8 mouse cellular contexts compared by ENCODE assay signal in the genomic region with DNA sequence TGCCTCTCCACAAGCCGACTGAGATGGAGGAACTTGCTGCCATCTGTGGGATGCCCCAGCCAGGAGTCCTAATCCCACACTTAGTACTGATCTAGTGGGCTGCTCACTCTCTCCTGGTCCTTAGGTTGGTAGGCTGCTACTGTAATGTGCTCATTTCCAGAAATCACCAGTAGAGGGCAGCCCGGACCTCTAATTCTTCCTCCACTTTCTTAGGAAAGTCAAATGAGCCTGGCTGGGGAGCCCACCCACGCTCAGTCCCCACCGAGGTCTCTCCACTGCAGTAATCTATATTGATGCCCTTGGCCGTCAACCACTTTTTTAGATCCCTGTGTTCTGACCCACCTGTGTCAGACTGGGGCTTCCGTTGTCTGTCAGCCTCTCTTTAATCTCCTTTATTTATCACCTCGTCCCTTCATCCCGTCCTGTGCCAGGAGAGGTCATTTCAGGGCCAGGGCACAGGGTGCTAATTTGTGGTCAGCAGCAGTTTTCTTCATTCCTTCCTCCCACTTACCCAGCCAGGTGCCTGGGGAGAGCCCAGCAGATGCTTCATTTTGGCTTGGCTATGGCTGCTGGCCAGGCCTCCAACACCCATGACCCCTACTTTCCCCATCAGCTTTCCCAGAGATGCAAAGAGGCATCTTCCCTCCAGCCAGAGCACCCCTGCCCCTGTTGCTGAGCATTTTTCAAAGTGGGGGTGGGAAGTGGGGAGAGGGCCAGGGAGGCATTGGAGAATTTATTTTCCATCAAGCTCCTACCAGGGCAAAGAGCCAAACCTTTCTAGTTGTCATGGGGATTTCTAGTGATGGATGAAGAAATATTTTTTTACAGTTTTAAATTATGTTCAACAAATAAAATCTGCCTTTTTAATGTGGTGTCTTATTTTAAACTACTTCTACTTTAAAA. TPM values are rescaled to one million over a fixed set of nuclear protein-coding genes. Genes with fewer than 3 reads are reported as not detected.
DNase-seq lines count a peak whose midpoint lies in the region; ATAC-seq and TF ChIP-seq lines count a peak whose summit lies in the region.

No protein-coding gene starts in this region.

- H3K27me3 ChIP-seq in MEL (ENCODE audit: control insufficient read depth in 1 of 2, insufficient read depth in 2 of 2, low read length in 2 of 2), result no peaks in the 10 kb centered on the region
- peaks cover 3% of the 10 kb centered on the region for H3K27me3 ChIP-seq in limb, embryonic 11.5 days (ENCODE audit: control insufficient read depth, insufficient read depth, low read length)
- no peaks in the 10 kb centered on the region for H3K27me3 ChIP-seq in midbrain, embryonic 16.5 days (ENCODE audit: control insufficient read depth, insufficient read depth, low read depth, low read length)

- no peak for TF ChIP-seq EP300 in MEL (IDR thresholded peaks at IDR 0.05; ENCODE audit: low read depth in 1 of 2, low read length in 2 of 2)

- H3K4me2 ChIP-seq in limb, embryonic 11.5 days (ENCODE audit: low read depth, severe bottlenecking), result no peak overlapping the region
- H3K4me2 ChIP-seq in midbrain, embryonic 16.5 days (ENCODE audit: low read length), result no peak overlapping the region

- H3K79me2 ChIP-seq in MEL (ENCODE audit: control insufficient read depth, insufficient read depth, low read length, poor library complexity), result no peaks in the 10 kb centered on the region

- H3K36me3 ChIP-seq in MEL (ENCODE audit: control insufficient read depth in 1 of 2, insufficient read depth in 2 of 2, low read length in 2 of 2), result no peaks in the 10 kb centered on the region
- H3K36me3 ChIP-seq in limb, embryonic 11.5 days (ENCODE audit: control insufficient read depth, insufficient read depth, low read length), result no peaks in the 10 kb centered on the region
- H3K36me3 ChIP-seq in midbrain, embryonic 16.5 days (ENCODE audit: control insufficient read depth, insufficient read depth, low read length), result peaks cover 3% of the 10 kb centered on the region; the same call in 1 of the 2 replicates

- TF ChIP-seq POLR2A in MEL (IDR thresholded peaks at IDR 0.05; ENCODE audit: control insufficient read depth in 1 of 2, insufficient read depth in 1 of 2, low read depth in 1 of 2, low read length in 2 of 2, poor library complexity in 1 of 2), result no peak
- TF ChIP-seq POLR2A in cortical plate, adult 2 months (IDR thresholded peaks at IDR 0.05; ENCODE audit: extremely low read depth, insufficient read depth, low read length), result no peak

- peak; percentile 73 for TF ChIP-seq RAD21 in MEL (IDR thresholded peaks at IDR 0.05; ENCODE audit: low read depth, low read length)

- H3K4me3 ChIP-seq in MEL (ENCODE audit: control insufficient read depth in 1 of 2, insufficient read depth in 1 of 2, low read depth in 2 of 2, low read length in 2 of 2), result no peak overlapping the region
- H3K4me3 ChIP-seq in cortical plate, adult 2 months (ENCODE audit: insufficient read depth, low read length), result no peak overlapping the region
- no peak overlapping the region for H3K4me3 ChIP-seq in limb, embryonic 11.5 days (ENCODE audit: low read depth, low read length)
- no peak overlapping the region for H3K4me3 ChIP-seq in midbrain, embryonic 16.5 days (ENCODE audit: low read depth, low read length)

- H3K4me1 ChIP-seq in MEL (ENCODE audit: control insufficient read depth in 1 of 2, insufficient read depth in 2 of 2, low read length in 2 of 2), result no peaks in the 10 kb centered on the region
- peaks cover 8% of the 10 kb centered on the region for H3K4me1 ChIP-seq in cortical plate, adult 2 months (ENCODE audit: control insufficient read depth, insufficient read depth, low read length)
- H3K4me1 ChIP-seq in limb, embryonic 11.5 days (ENCODE audit: control insufficient read depth, insufficient read depth, low read length), result no peaks in the 10 kb centered on the region
- peaks cover 18% of the 10 kb centered on the region for H3K4me1 ChIP-seq in midbrain, embryonic 16.5 days (ENCODE audit: control insufficient read depth, insufficient read depth, low read length)

- peak; percentile 53 to 75 (median 60) for TF ChIP-seq CTCF in MEL (IDR thresholded peaks at IDR 0.05 in 2 of 3, conservative IDR thresholded peaks at IDR 0.05 in 1 of 3; ENCODE audit: control insufficient read depth in 1 of 3, insufficient read depth in 1 of 3, low read depth in 2 of 3, low read length in 3 of 3, poor library complexity in 1 of 3, severe bottlenecking in 1 of 3)
- peak; percentile 65 for TF ChIP-seq CTCF in cortical plate, adult 2 months (IDR thresholded peaks at IDR 0.05; ENCODE audit: extremely low read depth, insufficient read depth, low read length)

- no peak overlapping the region for H3K9ac ChIP-seq in MEL (ENCODE audit: control insufficient read depth, low read depth, low read length, poor library complexity, severe bottlenecking)
- H3K9ac ChIP-seq in limb, embryonic 11.5 days (ENCODE audit: low read length), result no peak overlapping the region
- H3K9ac ChIP-seq in midbrain, embryonic 16.5 days (ENCODE audit: low read depth, low read length), result no peak overlapping the region

- peak; percentile 26 for DNase-seq in 3134 (ENCODE audit: extremely low read depth, insufficient read length, low spot score)
- DNase-seq in MEL (ENCODE audit: low read depth, low spot score), result peak; percentile 64
- DNase-seq in gastrocnemius, postnatal 10 days, result peak; percentile 73
- DNase-seq in kidney, adult 18-20 months, result peak; percentile 77
- peak; percentile 88 for DNase-seq in limb, embryonic 11.5 days (ENCODE audit: low spot score)
- DNase-seq in testis, postnatal 10 days (ENCODE audit: low spot score), result peak; percentile 83

- no peaks in the 10 kb centered on the region for H3K9me3 ChIP-seq in MEL (replicated peaks; ENCODE audit: insufficient read depth, low read length)
- no peaks in the 10 kb centered on the region for H3K9me3 ChIP-seq in limb, embryonic 11.5 days (ENCODE audit: control insufficient read depth, low read length)
- no peaks in the 10 kb centered on the region for H3K9me3 ChIP-seq in midbrain, embryonic 16.5 days (replicated peaks; ENCODE audit: control insufficient read depth, low read length, poor library complexity, severe bottlenecking)

- no peak overlapping the region for H3K27ac ChIP-seq in MEL (ENCODE audit: control insufficient read depth, low read depth, low read length)
- H3K27ac ChIP-seq in cortical plate, adult 2 months (ENCODE audit: insufficient read depth, low read length), result no peak overlapping the region
- H3K27ac ChIP-seq in limb, embryonic 11.5 days (replicated peaks; ENCODE audit: low read depth, low read length), result no peak overlapping the region
- H3K27ac ChIP-seq in midbrain, embryonic 16.5 days (ENCODE audit: low read length), result no peak overlapping the region

- 0 out of 2 replicates have a peak, but pooled peaks have one; percentile 22 for ATAC-seq in limb, embryonic 11.5 days (ENCODE audit: insufficient number of reproducible peaks, low FRiP score, low TSS enrichment, low read depth)
- ATAC-seq in midbrain, embryonic 16.5 days, result peak; percentile 40

- 12% methylated on average over 8 of the region's 8 CpGs for WGBS in limb, embryonic 11.5 days
- WGBS in midbrain, embryonic 16.5 days, result 32% methylated on average over 8 of the region's 8 CpGs

TF ChIP-seq in MEL, 35 proteins besides CTCF, POLR2A, EP300 and RAD21 (continues in another document):
- no peak for TF ChIP-seq TBP (IDR thresholded peaks at IDR 0.05; ENCODE audit: low read depth, low read length)

RNA-seq across cellular contexts. Expression of gene Mmp15, which starts 5.2 kb away (rescaled TPM):
- not detected in 2 replicates for total RNA-seq in MEL (2012; rRNA removed)
- under 1 TPM in 1 of 2 experiments, not detected in 1; 0.01 TPM for polyA plus RNA-seq in MEL (2012; ENCODE audit: insufficient read depth in 1 of 2, insufficient read length in 2 of 2, low read depth in 1 of 2, low replicate concordance in 2 of 2, missing spikeins in 1 of 2)
- 8.1 and 9.2 TPM in 2 replicates for polyA plus RNA-seq in cortical plate, adult 2 months (2012; rRNA removed)
- 10 to 100 TPM; 37.5 to 44.2 TPM for total RNA-seq in gastrocnemius, postnatal 10 days (2021)
- 9.6 and 11.0 TPM in 2 replicates for polyA plus RNA-seq in limb, embryonic 11.5 days (2014; fragmentation: Nextera tagmentation; extraction: Ambion mirVana)
- polyA plus RNA-seq in midbrain, embryonic 16.5 days (2015; fragmentation: Nextera tagmentation; extraction: Ambion mirVana), result 14.1 and 14.4 TPM in 2 replicates

RNA-seq across cellular contexts. Expression of gene Usb1, which starts 14.8 kb away (rescaled TPM):
- total RNA-seq in MEL (2012; rRNA removed), result 29.1 and 36.2 TPM in 2 replicates
- 10 to 100 TPM in 1 of 2 experiments, not detected in 1; 52.5 TPM for polyA plus RNA-seq in MEL (2012; ENCODE audit: insufficient read depth in 1 of 2, insufficient read length in 2 of 2, low read depth in 1 of 2, low replicate concordance in 2 of 2, missing spikeins in 1 of 2)
- polyA plus RNA-seq in cortical plate, adult 2 months (2012; rRNA removed), result 17.0 and 17.2 TPM in 2 replicates
- 10 to 100 TPM in 1 of 2 experiments, 1 to 10 TPM in 1; 8.2 to 13.1 TPM for total RNA-seq in gastrocnemius, postnatal 10 days (2021)
- polyA plus RNA-seq in limb, embryonic 11.5 days (2014; fragmentation: Nextera tagmentation; extraction: Ambion mirVana), result 37.0 and 43.0 TPM in 2 replicates
- 35.5 and 38.2 TPM in 2 replicates for polyA plus RNA-seq in midbrain, embryonic 16.5 days (2015; fragmentation: Nextera tagmentation; extraction: Ambion mirVana)

RNA-seq across cellular contexts. Expression of gene Zfp319, which starts 15.1 kb away (rescaled TPM):
- 1.8 and 2.0 TPM in 2 replicates for total RNA-seq in MEL (2012; rRNA removed)
- polyA plus RNA-seq in MEL (2012; ENCODE audit: insufficient read depth in 1 of 2, insufficient read length in 2 of 2, low read depth in 1 of 2, low replicate concordance in 2 of 2, missing spikeins in 1 of 2), result 1 to 10 TPM in 1 of 2 experiments, not detected in 1; 4.8 TPM
- 9.9 and 10.4 TPM in 2 replicates for polyA plus RNA-seq in cortical plate, adult 2 months (2012; rRNA removed)
- 1 to 10 TPM; 6.6 to 8.9 TPM for total RNA-seq in gastrocnemius, postnatal 10 days (2021)
- polyA plus RNA-seq in limb, embryonic 11.5 days (2014; fragmentation: Nextera tagmentation; extraction: Ambion mirVana), result 7.7 and 8.6 TPM in 2 replicates
- polyA plus RNA-seq in midbrain, embryonic 16.5 days (2015; fragmentation: Nextera tagmentation; extraction: Ambion mirVana), result 16.2 and 17.5 TPM in 2 replicates

RNA-seq across cellular contexts. Expression of gene Tepp, which starts 36.5 kb away (rescaled TPM):
- total RNA-seq in MEL (2012; rRNA removed), result not detected in 2 replicates
- polyA plus RNA-seq in MEL (2012; ENCODE audit: insufficient read depth in 1 of 2, insufficient read length in 2 of 2, low read depth in 1 of 2, low replicate concordance in 2 of 2, missing spikeins in 1 of 2), result not detected
- polyA plus RNA-seq in cortical plate, adult 2 months (2012; rRNA removed), result 0.17 and 0.40 TPM in 2 replicates
- total RNA-seq in gastrocnemius, postnatal 10 days (2021), result not detected
- polyA plus RNA-seq in limb, embryonic 11.5 days (2014; fragmentation: Nextera tagmentation; extraction: Ambion mirVana), result 0.27 TPM in 1 of 2 replicates, not detected in the other
- polyA plus RNA-seq in midbrain, embryonic 16.5 days (2015; fragmentation: Nextera tagmentation; extraction: Ambion mirVana), result 2.7 and 2.8 TPM in 2 replicates

RNA-seq across cellular contexts. Expression of gene Cngb1, which starts 40.5 kb away (rescaled TPM):
- not detected in 2 replicates for total RNA-seq in MEL (2012; rRNA removed)
- under 1 TPM in 1 of 2 experiments, not detected in 1; 0.03 TPM for polyA plus RNA-seq in MEL (2012; ENCODE audit: insufficient read depth in 1 of 2, insufficient read length in 2 of 2, low read depth in 1 of 2, low replicate concordance in 2 of 2, missing spikeins in 1 of 2)
- polyA plus RNA-seq in cortical plate, adult 2 months (2012; rRNA removed), result 0.06 and 0.23 TPM in 2 replicates
- total RNA-seq in gastrocnemius, postnatal 10 days (2021), result under 1 TPM; 0.27 to 0.73 TPM
- not detected in 2 replicates for polyA plus RNA-seq in limb, embryonic 11.5 days (2014; fragmentation: Nextera tagmentation; extraction: Ambion mirVana)
- polyA plus RNA-seq in midbrain, embryonic 16.5 days (2015; fragmentation: Nextera tagmentation; extraction: Ambion mirVana), result 0.51 and 0.67 TPM in 2 replicates

Comparison
In these comparisons a context has a peak if more than half of its experiments do, and no peak if none do; other contexts are left out.
1. DNase-seq: peak in every context shown above with its lines; median percentile 88 in limb, embryonic 11.5 days; 83 in testis, postnatal 10 days; 77 in kidney, adult 18-20 months; 73 in gastrocnemius, postnatal 10 days; 64 in MEL; 26 in 3134.